In the genomic region with DNA sequence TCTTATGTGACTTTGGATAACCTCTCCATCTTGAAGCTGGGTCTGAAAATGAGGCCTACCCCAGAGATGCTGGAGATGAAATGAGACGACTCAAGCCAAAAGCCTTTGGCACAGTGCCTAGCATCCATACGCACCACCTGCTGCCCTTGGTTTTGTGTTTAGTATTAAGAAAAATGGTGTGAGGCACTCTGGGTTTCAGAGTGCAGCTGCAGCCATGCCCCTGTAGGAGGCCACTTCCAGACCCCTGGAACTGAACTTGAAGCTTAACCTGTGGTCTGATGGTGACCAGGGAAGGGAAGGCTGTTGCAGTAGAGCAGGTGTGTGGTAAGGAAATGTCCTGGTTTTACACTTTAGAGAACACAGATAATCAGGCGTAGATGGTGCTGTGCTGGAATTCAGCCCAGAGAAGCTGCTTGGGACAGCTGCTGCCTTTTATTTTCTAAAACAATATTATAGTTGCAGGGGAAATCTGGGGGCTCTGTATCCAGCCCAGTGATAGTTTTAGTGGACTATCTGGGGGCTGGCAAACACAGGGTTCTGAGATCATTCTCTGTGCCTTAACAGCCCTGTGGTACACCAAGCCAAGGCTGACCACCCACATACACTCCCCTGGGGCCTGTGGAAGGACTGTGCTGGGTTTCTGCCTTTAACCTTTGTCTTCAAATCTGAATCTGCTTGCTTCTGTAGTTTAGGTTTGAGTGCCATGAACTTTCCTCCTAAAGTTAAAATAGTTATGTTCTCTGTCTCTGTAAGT, we compare ENCODE assay signal across 13 mouse cellular contexts. TPM values are rescaled to one million over a fixed set of nuclear protein-coding genes. Genes with fewer than 3 reads are reported as not detected.
DNase-seq lines count a peak whose midpoint lies in the region; ATAC-seq lines count a peak whose summit lies in the region.
"Had no signal": no experiment of that assay in that cellular context is flagged by ENCODE, and none has a peak within 500 bp of the region (broad histone marks: within the 10 kb centered on the region; RNA-seq: fewer than 3 reads in every experiment).

No protein-coding gene starts in this region.

- H3K9me3 ChIP-seq in forebrain, embryonic 13.5 days (replicated peaks): no peaks in the 10 kb centered on the region
- H3K9me3 ChIP-seq in forebrain, embryonic 10.5 days: no peaks in the 10 kb centered on the region
- no peaks in the 10 kb centered on the region for H3K9me3 ChIP-seq in midbrain, embryonic 11.5 days (ENCODE audit: control insufficient read depth, low read length)
- H3K9me3 ChIP-seq in midbrain, embryonic 10.5 days (replicated peaks): no peaks in the 10 kb centered on the region
- H3K9me3 ChIP-seq in hindbrain, embryonic 16.5 days (ENCODE audit: control insufficient read depth, low read length): no peaks in the 10 kb centered on the region
- no peaks in the 10 kb centered on the region for H3K9me3 ChIP-seq in neural tube, embryonic 15.5 days (replicated peaks)
- H3K9me3 ChIP-seq: embryonic facial prominence, embryonic 12.5 days; liver, embryonic 12.5 days had no signal

- peak; percentile 64 for ATAC-seq in forebrain, embryonic 13.5 days
- no peak for ATAC-seq in midbrain, embryonic 11.5 days (ENCODE audit: low FRiP score)
- peak; percentile 38; the same call in 1 of the 2 replicates for ATAC-seq in hindbrain, embryonic 16.5 days
- no peak for ATAC-seq in neural tube, embryonic 15.5 days (ENCODE audit: low FRiP score)
- ATAC-seq: liver, embryonic 12.5 days had no signal

- no peak for DNase-seq in forebrain, embryonic 10.5 days (ENCODE audit: extremely low spot score, low spot score)
- DNase-seq in midbrain, embryonic 11.5 days (ENCODE audit: low spot score, missing footprints): peak; percentile 47
- DNase-seq in midbrain, embryonic 10.5 days (ENCODE audit: low spot score): no peak
- DNase-seq in heart, postnatal 14 days: no peak
- DNase-seq: kidney, adult 8-10 months; lung, postnatal 36 days; thymus, adult 2 months had no signal

- peaks cover 35% of the 10 kb centered on the region for H3K4me1 ChIP-seq in forebrain, embryonic 13.5 days
- peaks cover 58% of the 10 kb centered on the region for H3K4me1 ChIP-seq in forebrain, embryonic 10.5 days
- H3K4me1 ChIP-seq in midbrain, embryonic 11.5 days (ENCODE audit: control insufficient read depth, insufficient read depth, low read length): no peaks in the 10 kb centered on the region; the same call in 1 of the 2 replicates
- H3K4me1 ChIP-seq in midbrain, embryonic 10.5 days: peaks cover 38% of the 10 kb centered on the region
- peaks cover 11% of the 10 kb centered on the region for H3K4me1 ChIP-seq in hindbrain, embryonic 16.5 days (ENCODE audit: control insufficient read depth, insufficient read depth, low read depth, low read length)
- peaks cover 24% of the 10 kb centered on the region for H3K4me1 ChIP-seq in neural tube, embryonic 15.5 days

- H3K27me3 ChIP-seq in forebrain, embryonic 13.5 days: no peaks in the 10 kb centered on the region
- H3K27me3 ChIP-seq in forebrain, embryonic 10.5 days (ENCODE audit: poor library complexity, severe bottlenecking): no peaks in the 10 kb centered on the region
- no peaks in the 10 kb centered on the region for H3K27me3 ChIP-seq in midbrain, embryonic 11.5 days (ENCODE audit: control insufficient read depth, insufficient read depth, low read length)
- no peaks in the 10 kb centered on the region for H3K27me3 ChIP-seq in midbrain, embryonic 10.5 days (ENCODE audit: low read depth, poor library complexity, severe bottlenecking)
- H3K27me3 ChIP-seq in hindbrain, embryonic 16.5 days (replicated peaks; ENCODE audit: control insufficient read depth, insufficient read depth, low read length): no peaks in the 10 kb centered on the region; the same call in 1 of the 2 replicates
- H3K27me3 ChIP-seq in neural tube, embryonic 15.5 days (replicated peaks): no peaks in the 10 kb centered on the region
- H3K27me3 ChIP-seq: embryonic facial prominence, embryonic 12.5 days; liver, embryonic 12.5 days had no signal

- peak overlapping the region; percentile 49 for H3K27ac ChIP-seq in forebrain, embryonic 13.5 days
- H3K27ac ChIP-seq in forebrain, embryonic 10.5 days: no peak overlapping the region
- no peak overlapping the region for H3K27ac ChIP-seq in midbrain, embryonic 11.5 days (ENCODE audit: low read depth, low read length)
- H3K27ac ChIP-seq in midbrain, embryonic 10.5 days (replicated peaks): no peak overlapping the region
- no peak overlapping the region for H3K27ac ChIP-seq in hindbrain, embryonic 16.5 days (ENCODE audit: low read depth, low read length)
- H3K27ac ChIP-seq in neural tube, embryonic 15.5 days (replicated peaks): 0 out of 2 replicates have a peak overlapping the region, but pooled peaks have one; percentile 33
- H3K27ac ChIP-seq: embryonic facial prominence, embryonic 12.5 days; liver, embryonic 12.5 days had no signal

- intact Hi-C loops in heart, postnatal 14 days (cut with DNase I): no loop called here

- no peak overlapping the region for H3K4me2 ChIP-seq in forebrain, embryonic 13.5 days
- H3K4me2 ChIP-seq in midbrain, embryonic 11.5 days: no peak overlapping the region
- H3K4me2 ChIP-seq in hindbrain, embryonic 16.5 days (ENCODE audit: low read length): no peak overlapping the region
- no peak overlapping the region for H3K4me2 ChIP-seq in neural tube, embryonic 15.5 days
- H3K4me2 ChIP-seq: embryonic facial prominence, embryonic 12.5 days; liver, embryonic 12.5 days had no signal

- H3K36me3 ChIP-seq in forebrain, embryonic 13.5 days (ENCODE audit: poor library complexity, severe bottlenecking): no peaks in the 10 kb centered on the region
- peaks cover 14% of the 10 kb centered on the region for H3K36me3 ChIP-seq in forebrain, embryonic 10.5 days (replicated peaks)
- H3K36me3 ChIP-seq in midbrain, embryonic 11.5 days (ENCODE audit: control insufficient read depth, insufficient read depth, low read length): no peaks in the 10 kb centered on the region
- no peaks in the 10 kb centered on the region for H3K36me3 ChIP-seq in midbrain, embryonic 10.5 days
- no peaks in the 10 kb centered on the region for H3K36me3 ChIP-seq in hindbrain, embryonic 16.5 days (ENCODE audit: control insufficient read depth, insufficient read depth, low read length)
- H3K36me3 ChIP-seq in neural tube, embryonic 15.5 days: no peaks in the 10 kb centered on the region
- H3K36me3 ChIP-seq: embryonic facial prominence, embryonic 12.5 days had no signal

- H3K4me3 ChIP-seq in forebrain, embryonic 13.5 days: no peak overlapping the region
- H3K4me3 ChIP-seq in forebrain, embryonic 10.5 days: no peak overlapping the region
- no peak overlapping the region for H3K4me3 ChIP-seq in midbrain, embryonic 11.5 days (ENCODE audit: low read depth, low read length)
- no peak overlapping the region for H3K4me3 ChIP-seq in midbrain, embryonic 10.5 days
- H3K4me3 ChIP-seq in hindbrain, embryonic 16.5 days (ENCODE audit: low read length): no peak overlapping the region
- H3K4me3 ChIP-seq in neural tube, embryonic 15.5 days (replicated peaks): no peak overlapping the region
- H3K4me3 ChIP-seq: embryonic facial prominence, embryonic 12.5 days; liver, embryonic 12.5 days; myocyte had no signal

- 27% methylated on average over 3 of the region's 3 CpGs for WGBS in forebrain, embryonic 13.5 days
- 86% methylated on average over 3 of the region's 3 CpGs for WGBS in forebrain, embryonic 10.5 days
- WGBS in midbrain, embryonic 11.5 days: 70% methylated on average over 3 of the region's 3 CpGs
- 81% methylated on average over 3 of the region's 3 CpGs for WGBS in midbrain, embryonic 10.5 days
- WGBS in hindbrain, embryonic 16.5 days: 29% methylated on average over 3 of the region's 3 CpGs
- 28% methylated on average over 3 of the region's 3 CpGs for WGBS in neural tube, embryonic 15.5 days

- H3K9ac ChIP-seq in forebrain, embryonic 13.5 days: no peak overlapping the region
- no peak overlapping the region for H3K9ac ChIP-seq in midbrain, embryonic 11.5 days (ENCODE audit: low read length)
- H3K9ac ChIP-seq in hindbrain, embryonic 16.5 days (ENCODE audit: low read depth, low read length): no peak overlapping the region
- no peak overlapping the region for H3K9ac ChIP-seq in neural tube, embryonic 15.5 days (replicated peaks)
- H3K9ac ChIP-seq: embryonic facial prominence, embryonic 12.5 days; liver, embryonic 12.5 days had no signal

RNA-seq across cellular contexts. Expression of gene Smco4, which starts 17.5 kb away (rescaled TPM):
- 1.6 and 2.8 TPM in 2 replicates for polyA plus RNA-seq in forebrain, embryonic 13.5 days (2015; fragmentation: Nextera tagmentation; extraction: Ambion mirVana)
- 2.6 and 3.7 TPM in 2 replicates for polyA plus RNA-seq in forebrain, embryonic 10.5 days (2016; fragmentation: Nextera tagmentation; extraction: Ambion mirVana)
- polyA plus RNA-seq in midbrain, embryonic 11.5 days (2014; fragmentation: Nextera tagmentation; extraction: Ambion mirVana): 3.0 and 3.7 TPM in 2 replicates
- polyA plus RNA-seq in midbrain, embryonic 10.5 days (2016; fragmentation: Nextera tagmentation; extraction: Ambion mirVana): 1.3 and 2.2 TPM in 2 replicates
- 0.84 and 0.86 TPM in 2 replicates for polyA plus RNA-seq in hindbrain, embryonic 16.5 days (2015; fragmentation: Nextera tagmentation; extraction: Ambion mirVana)
- 0.72 and 1.3 TPM in 2 replicates for polyA plus RNA-seq in neural tube, embryonic 15.5 days (2015; fragmentation: Nextera tagmentation; extraction: Ambion mirVana)
- 10 to 100 TPM; 20.7 to 21.2 TPM for total RNA-seq in heart, postnatal 14 days (2021)

Comparison
In these comparisons a context has a peak if more than half of its experiments do, and no peak if none do; other contexts are left out.
1. H3K27ac ChIP-seq: peak in forebrain, embryonic 13.5 days (single experiment) and neural tube, embryonic 15.5 days (single experiment); none in forebrain, embryonic 10.5 days (single experiment), midbrain, embryonic 11.5 days (single experiment), midbrain, embryonic 10.5 days (single experiment) and hindbrain, embryonic 16.5 days (single experiment).
2. ATAC-seq: peak in forebrain, embryonic 13.5 days (single experiment) and hindbrain, embryonic 16.5 days (single experiment); none in midbrain, embryonic 11.5 days (single experiment) and neural tube, embryonic 15.5 days (single experiment).